Comparison of ENCODE assay signal across 10 mouse cellular contexts in genomic region chr1:150798651-150799050, GRCm38 (mm10).
DNase-seq lines count a peak whose midpoint lies in the region.
"Had no signal": no experiment of that assay in that cellular context is flagged by ENCODE, and none has a peak within 500 bp of the region (broad histone marks: within the 10 kb centered on the region; RNA-seq: fewer than 3 reads in every experiment).

No protein-coding gene starts in this region.

- DNase-seq in cerebellum, postnatal 14 days = peak; percentile 42 to 59
- DNase-seq in cerebellum, postnatal 36 days = no peak
- DNase-seq in heart, adult 11 months = peak; percentile 64
- DNase-seq in heart, postnatal 10 days = no peak
- DNase-seq: adrenal gland, adult 2 months; adrenal gland, postnatal 10 days; adrenal gland, postnatal 25 days; cerebellum, adult 11-12 months; cerebellum, adult 9-10 months; embryo, embryonic 11 days had no signal

- intact Hi-C loops in heart, postnatal 10 days (cut with DNase I) = no loop called here

Comparison
In these comparisons a context has a peak if more than half of its experiments do, and no peak if none do; other contexts are left out.
1. DNase-seq: peak in cerebellum, postnatal 14 days (2 of 2) and heart, adult 11 months (single experiment); none in cerebellum, postnatal 36 days (0 of 2) and heart, postnatal 10 days (0 of 2).